Mouse (Mus musculus): ENCODE data around the gene Gm11060. TPM values are rescaled to one million over a fixed set of nuclear protein-coding genes. Genes with fewer than 3 reads are reported as not detected.

Gm11060 gene
- polyA plus RNA-seq, 1 experiment from 2014 or later = not detected

GRCm38 (mm10) chr2:105099410-105099809 lies 7.6 kb downstream of the Gm11060 start:
- Histone ChIP-seq H3K27me3 (ENCODE audit: control insufficient read depth, insufficient read depth, low read length) (no peaks in the 10 kb centered on the region), H3K9ac (ENCODE audit: low read length) (no peak overlapping the region), H3K27ac (ENCODE audit: low read length) (no peak overlapping the region), H3K36me3 (ENCODE audit: control insufficient read depth, insufficient read depth) (no peaks in the 10 kb centered on the region), H3K4me3 (ENCODE audit: low read length) (no peak overlapping the region), H3K4me2 (ENCODE audit: low read depth, low read length) (no peak overlapping the region), H3K4me1 (ENCODE audit: control insufficient read depth, insufficient read depth, low read length) (no peaks in the 10 kb centered on the region), H3K9me3 (replicated peaks; ENCODE audit: control insufficient read depth, low read length) (no peaks in the 10 kb centered on the region)
- no peak for ATAC-seq (replicated peaks; ENCODE audit: extremely low read depth, insufficient read depth, low FRiP score)
- 73% methylated on average over 7 of the region's 7 CpGs for WGBS

- no peaks in the 10 kb centered on the region for H3K36me3 ChIP-seq (ENCODE audit: control insufficient read depth, insufficient read depth)
- H3K4me2 ChIP-seq (ENCODE audit: low read depth, low read length) = no peak overlapping the region
- no peak overlapping the region for H3K4me3 ChIP-seq (ENCODE audit: low read length)
- no peaks in the 10 kb centered on the region for H3K9me3 ChIP-seq (replicated peaks; ENCODE audit: control insufficient read depth, low read length)
- 56% methylated on average over 7 of the region's 7 CpGs for WGBS
- no peak for ATAC-seq (replicated peaks; ENCODE audit: extremely low read depth, insufficient read depth, low FRiP score)
- H3K27me3 ChIP-seq (ENCODE audit: control insufficient read depth, insufficient read depth, low read length) = no peaks in the 10 kb centered on the region
- H3K27ac ChIP-seq (ENCODE audit: low read length) = no peak overlapping the region
- H3K4me1 ChIP-seq (ENCODE audit: control insufficient read depth, insufficient read depth, low read length) = no peaks in the 10 kb centered on the region
- H3K9ac ChIP-seq (ENCODE audit: low read length) = no peak overlapping the region
These were observed 8.7 kb downstream of the Gm11060 start for GRCm38 (mm10) chr2:105100541-105100940.

- Histone ChIP-seq H3K4me3 (ENCODE audit: low read length) (no peak overlapping the region), H3K9me3 (replicated peaks; ENCODE audit: control insufficient read depth, low read length) (no peaks in the 10 kb centered on the region), H3K27ac (ENCODE audit: low read length) (peak overlapping the region; percentile 42; the same call in 1 of the 2 replicates), H3K4me2 (ENCODE audit: low read depth, low read length) (0 out of 2 replicates have a peak overlapping the region, but pooled peaks have one; percentile 9), H3K4me1 (ENCODE audit: control insufficient read depth, insufficient read depth, low read length) (no peaks in the 10 kb centered on the region; the same call in 1 of the 2 replicates), H3K36me3 (ENCODE audit: control insufficient read depth, insufficient read depth) (no peaks in the 10 kb centered on the region), H3K9ac (ENCODE audit: low read length) (no peak overlapping the region), H3K27me3 (ENCODE audit: control insufficient read depth, insufficient read depth, low read length) (no peaks in the 10 kb centered on the region)
- WGBS = 21% methylated on average over 6 of the region's 6 CpGs
- ATAC-seq (replicated peaks; ENCODE audit: extremely low read depth, insufficient read depth, low FRiP score) = peak; percentile 87
These were observed 16.9 kb downstream of the Gm11060 start for GRCm38 (mm10) chr2:105108703-105109158.

GRCm38 (mm10) chr2:105114074-105114473 lies 22.3 kb downstream of the Gm11060 start:
- Histone ChIP-seq H3K4me1 (ENCODE audit: control insufficient read depth, insufficient read depth, low read length) (no peaks in the 10 kb centered on the region), H3K4me2 (ENCODE audit: low read depth, low read length) (no peak overlapping the region), H3K9me3 (replicated peaks; ENCODE audit: control insufficient read depth, low read length) (no peaks in the 10 kb centered on the region), H3K9ac (ENCODE audit: low read length) (no peak overlapping the region), H3K4me3 (ENCODE audit: low read length) (no peak overlapping the region), H3K27me3 (ENCODE audit: control insufficient read depth, insufficient read depth, low read length) (peaks cover 13% of the 10 kb centered on the region), H3K27ac (ENCODE audit: low read length) (no peak overlapping the region), H3K36me3 (ENCODE audit: control insufficient read depth, insufficient read depth) (no peaks in the 10 kb centered on the region)
- 45% methylated on average over 9 of the region's 9 CpGs for WGBS
- no peak for ATAC-seq (replicated peaks; ENCODE audit: extremely low read depth, insufficient read depth, low FRiP score)

- H3K27ac ChIP-seq (ENCODE audit: low read length) = no peak overlapping the region
- ATAC-seq (replicated peaks; ENCODE audit: extremely low read depth, insufficient read depth, low FRiP score) = no peak
- H3K27me3 ChIP-seq (ENCODE audit: control insufficient read depth, insufficient read depth, low read length) = peaks cover 39% of the 10 kb centered on the region
These were observed 25.9 kb downstream of the Gm11060 start for GRCm38 (mm10) chr2:105117669-105118068.

GRCm38 (mm10) chr2:105122216-105122615 lies 30.4 kb downstream of the Gm11060 start:
- Histone ChIP-seq H3K4me3 (ENCODE audit: low read length) (no peak overlapping the region), H3K27ac (ENCODE audit: low read length) (no peak overlapping the region), H3K27me3 (ENCODE audit: control insufficient read depth, insufficient read depth, low read length) (peaks cover 65% of the 10 kb centered on the region), H3K4me2 (ENCODE audit: low read depth, low read length) (no peak overlapping the region), H3K9me3 (replicated peaks; ENCODE audit: control insufficient read depth, low read length) (no peaks in the 10 kb centered on the region), H3K36me3 (ENCODE audit: control insufficient read depth, insufficient read depth) (no peaks in the 10 kb centered on the region), H3K9ac (ENCODE audit: low read length) (no peak overlapping the region), H3K4me1 (ENCODE audit: control insufficient read depth, insufficient read depth, low read length) (peaks cover 5% of the 10 kb centered on the region; the same call in 1 of the 2 replicates)
- WGBS = 22% methylated on average over 8 of the region's 8 CpGs
- no peak for ATAC-seq (replicated peaks; ENCODE audit: extremely low read depth, insufficient read depth, low FRiP score)

More at GRCm38 (mm10) chr2:105117669-105118068, 25.9 kb downstream of the Gm11060 start:
- Histone ChIP-seq H3K9ac (ENCODE audit: low read length) (no peak overlapping the region), H3K9me3 (replicated peaks; ENCODE audit: control insufficient read depth, low read length) (no peaks in the 10 kb centered on the region), H3K4me2 (ENCODE audit: low read depth, low read length) (no peak overlapping the region), H3K4me1 (ENCODE audit: control insufficient read depth, insufficient read depth, low read length) (no peaks in the 10 kb centered on the region), H3K36me3 (ENCODE audit: control insufficient read depth, insufficient read depth) (no peaks in the 10 kb centered on the region), H3K4me3 (ENCODE audit: low read length) (no peak overlapping the region)
- WGBS = 61% methylated on average over 8 of the region's 8 CpGs

- no peak for ATAC-seq (replicated peaks; ENCODE audit: extremely low read depth, insufficient read depth, low FRiP score)
- no peaks in the 10 kb centered on the region for H3K36me3 ChIP-seq (ENCODE audit: control insufficient read depth, insufficient read depth)
- H3K9ac ChIP-seq (ENCODE audit: low read length) = 0 out of 2 replicates have a peak overlapping the region, but pooled peaks have one; percentile 30
- peak overlapping the region; percentile 39 for H3K4me3 ChIP-seq (ENCODE audit: low read length)
- H3K4me2 ChIP-seq (ENCODE audit: low read depth, low read length) = peak overlapping the region; percentile 64
- no peak overlapping the region for H3K27ac ChIP-seq (ENCODE audit: low read length)
- H3K4me1 ChIP-seq (ENCODE audit: control insufficient read depth, insufficient read depth, low read length) = peaks cover 5% of the 10 kb centered on the region; the same call in 1 of the 2 replicates
- WGBS = 1% methylated on average over 27 of the region's 27 CpGs
- no peaks in the 10 kb centered on the region for H3K9me3 ChIP-seq (replicated peaks; ENCODE audit: control insufficient read depth, low read length)
- peaks cover 69% of the 10 kb centered on the region for H3K27me3 ChIP-seq (ENCODE audit: control insufficient read depth, insufficient read depth, low read length)
These were observed 31.1 kb downstream of the Gm11060 start for GRCm38 (mm10) chr2:105122886-105123285.

GRCm38 (mm10) chr2:105123431-105123830 lies 31.6 kb downstream of the Gm11060 start:
- H3K4me1 ChIP-seq (ENCODE audit: control insufficient read depth, insufficient read depth, low read length) = peaks cover 5% of the 10 kb centered on the region; the same call in 1 of the 2 replicates
- no peaks in the 10 kb centered on the region for H3K9me3 ChIP-seq (replicated peaks; ENCODE audit: control insufficient read depth, low read length)
- no peak for ATAC-seq (replicated peaks; ENCODE audit: extremely low read depth, insufficient read depth, low FRiP score)
- H3K27me3 ChIP-seq (ENCODE audit: control insufficient read depth, insufficient read depth, low read length) = peaks cover 70% of the 10 kb centered on the region
- no peak overlapping the region for H3K9ac ChIP-seq (ENCODE audit: low read length)
- 7% methylated on average over 8 of the region's 8 CpGs for WGBS
- H3K4me3 ChIP-seq (ENCODE audit: low read length) = peak overlapping the region; percentile 8; the same call in 1 of the 2 replicates
- no peak overlapping the region for H3K27ac ChIP-seq (ENCODE audit: low read length)
- H3K36me3 ChIP-seq (ENCODE audit: control insufficient read depth, insufficient read depth) = no peaks in the 10 kb centered on the region
- peak overlapping the region; percentile 64 for H3K4me2 ChIP-seq (ENCODE audit: low read depth, low read length)

GRCm38 (mm10) chr2:105123881-105124280 lies 32.1 kb downstream of the Gm11060 start:
- ATAC-seq (replicated peaks; ENCODE audit: extremely low read depth, insufficient read depth, low FRiP score) = no peak
- Histone ChIP-seq H3K9me3 (replicated peaks; ENCODE audit: control insufficient read depth, low read length) (no peaks in the 10 kb centered on the region), H3K4me2 (ENCODE audit: low read depth, low read length) (peak overlapping the region; percentile 64), H3K27me3 (ENCODE audit: control insufficient read depth, insufficient read depth, low read length) (peaks cover 71% of the 10 kb centered on the region), H3K4me1 (ENCODE audit: control insufficient read depth, insufficient read depth, low read length) (peaks cover 5% of the 10 kb centered on the region; the same call in 1 of the 2 replicates), H3K9ac (ENCODE audit: low read length) (no peak overlapping the region), H3K36me3 (ENCODE audit: control insufficient read depth, insufficient read depth) (no peaks in the 10 kb centered on the region), H3K27ac (ENCODE audit: low read length) (no peak overlapping the region), H3K4me3 (ENCODE audit: low read length) (peak overlapping the region; percentile 8; the same call in 1 of the 2 replicates)
- whole genome bisulfite sequencing = 3% methylated on average over 9 of the region's 9 CpGs
